Mouse (Mus musculus): ENCODE results near the gene Thbs3. TPM values are rescaled to one million over a fixed set of nuclear protein-coding genes. Genes with fewer than 3 reads are reported as not detected.

Thbs3 gene
- polyA plus RNA-seq, 1 experiment from 2014 or later = 24.2 TPM

DNA sequence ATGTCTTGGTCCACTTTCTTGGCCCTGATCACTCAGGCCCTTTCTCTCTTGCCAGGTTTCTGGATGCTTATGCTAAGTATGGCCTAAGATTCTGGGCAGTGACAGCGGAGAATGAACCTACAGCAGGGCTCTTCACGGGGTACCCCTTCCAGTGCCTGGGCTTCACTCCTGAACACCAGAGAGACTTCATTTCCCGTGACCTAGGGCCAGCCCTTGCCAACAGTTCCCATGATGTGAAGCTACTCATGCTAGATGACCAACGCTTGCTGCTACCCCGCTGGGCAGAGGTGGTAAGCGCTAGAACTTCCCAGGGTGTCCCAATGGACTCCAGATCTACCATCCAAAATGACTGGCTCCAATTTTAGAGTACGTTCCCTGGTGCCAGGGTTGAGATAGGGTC is 8.9 kb upstream of the Thbs3 start:
- no peak overlapping the region for H3K9ac ChIP-seq (replicated peaks; ENCODE audit: low read depth, low read length)
- ATAC-seq (ENCODE audit: insufficient number of reproducible peaks, insufficient read depth, low FRiP score, low read depth) = no peak
- H3K36me3 ChIP-seq (ENCODE audit: control insufficient read depth, insufficient read depth, low read length) = peaks cover 34% of the 10 kb centered on the region
- WGBS = 90% methylated on average over 7 of the region's 7 CpGs
- H3K9me3 ChIP-seq (ENCODE audit: control insufficient read depth, low read depth, low read length) = no peaks in the 10 kb centered on the region
- no peak overlapping the region for H3K4me3 ChIP-seq (ENCODE audit: low read depth, low read length)
- H3K4me2 ChIP-seq (replicated peaks; ENCODE audit: low read depth, low read length) = no peak overlapping the region
- H3K27me3 ChIP-seq (ENCODE audit: control insufficient read depth, insufficient read depth, low read length) = no peaks in the 10 kb centered on the region
- no peaks in the 10 kb centered on the region for H3K4me1 ChIP-seq (ENCODE audit: control insufficient read depth, insufficient read depth, low read length)
- H3K27ac ChIP-seq (ENCODE audit: low read length) = no peak overlapping the region

DNA sequence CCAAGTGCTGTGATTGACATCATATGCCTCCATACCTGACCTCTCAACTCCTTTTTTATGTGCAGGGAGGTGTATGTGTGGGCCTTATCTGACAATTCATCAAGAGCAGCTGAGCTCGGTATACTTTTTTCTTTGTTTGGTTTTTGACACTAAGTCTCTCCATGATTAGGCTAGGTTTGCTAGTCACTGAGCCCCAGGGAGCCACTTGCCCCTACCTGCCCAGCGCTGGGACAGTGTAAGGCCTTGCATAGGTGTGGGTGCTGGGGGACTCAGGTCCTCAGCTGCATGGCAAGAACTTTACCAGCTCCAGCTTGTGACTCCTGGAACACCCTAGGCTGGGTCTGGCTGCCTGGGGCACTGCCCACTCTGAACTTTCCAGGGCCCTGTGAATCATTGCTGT is 8.3 kb upstream of the Thbs3 start:
- H3K4me3 ChIP-seq (ENCODE audit: low read depth, low read length) = no peak overlapping the region
- H3K4me1 ChIP-seq (ENCODE audit: control insufficient read depth, insufficient read depth, low read length) = no peaks in the 10 kb centered on the region
- H3K27me3 ChIP-seq (ENCODE audit: control insufficient read depth, insufficient read depth, low read length) = no peaks in the 10 kb centered on the region
- no peak overlapping the region for H3K4me2 ChIP-seq (replicated peaks; ENCODE audit: low read depth, low read length)
- 80% methylated on average over 2 of the region's 2 CpGs for WGBS
- no peak overlapping the region for H3K9ac ChIP-seq (replicated peaks; ENCODE audit: low read depth, low read length)
- H3K27ac ChIP-seq (ENCODE audit: low read length) = no peak overlapping the region
- peaks cover 34% of the 10 kb centered on the region for H3K36me3 ChIP-seq (ENCODE audit: control insufficient read depth, insufficient read depth, low read length)
- H3K9me3 ChIP-seq (ENCODE audit: control insufficient read depth, low read depth, low read length) = no peaks in the 10 kb centered on the region
- ATAC-seq (ENCODE audit: insufficient number of reproducible peaks, insufficient read depth, low FRiP score, low read depth) = no peak

DNA sequence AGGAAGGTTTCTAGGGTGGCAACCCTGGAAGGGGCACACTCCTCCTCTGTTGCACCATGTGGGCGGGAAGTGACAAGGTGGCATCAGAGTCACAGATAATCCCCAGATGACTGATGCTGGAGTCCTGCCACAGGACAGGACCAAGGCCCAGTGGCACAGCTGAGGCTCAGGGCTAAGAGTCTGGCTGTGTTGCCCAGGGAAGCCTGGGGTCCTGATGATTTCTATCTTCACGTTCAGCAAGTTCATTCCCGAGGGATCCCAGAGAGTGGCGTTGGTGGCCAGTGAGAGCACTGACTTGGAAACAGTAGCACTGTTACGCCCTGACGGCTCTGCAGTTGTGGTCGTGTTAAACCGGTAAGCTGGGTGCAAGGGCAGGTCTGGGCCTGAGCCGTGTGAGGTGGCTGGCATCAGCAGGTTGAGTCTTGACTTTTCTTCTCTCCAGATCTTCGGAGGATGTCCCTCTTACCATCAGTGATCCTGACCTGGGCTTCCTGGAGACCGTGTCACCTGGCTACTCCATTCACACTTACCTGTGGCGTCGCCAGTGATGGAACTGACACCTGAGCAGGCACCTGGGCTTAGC is 6.8 kb upstream of the Thbs3 start:
- peaks cover 5% of the 10 kb centered on the region for H3K4me1 ChIP-seq (ENCODE audit: control insufficient read depth, insufficient read depth, low read length)
- H3K9me3 ChIP-seq (ENCODE audit: control insufficient read depth, low read depth, low read length) = no peaks in the 10 kb centered on the region
- 86% methylated on average over 13 of the region's 13 CpGs for WGBS
- H3K27ac ChIP-seq (ENCODE audit: low read length) = no peak overlapping the region
- no peak overlapping the region for H3K4me3 ChIP-seq (ENCODE audit: low read depth, low read length)
- no peak overlapping the region for H3K4me2 ChIP-seq (replicated peaks; ENCODE audit: low read depth, low read length)
- no peaks in the 10 kb centered on the region for H3K27me3 ChIP-seq (ENCODE audit: control insufficient read depth, insufficient read depth, low read length)
- peaks cover 34% of the 10 kb centered on the region for H3K36me3 ChIP-seq (ENCODE audit: control insufficient read depth, insufficient read depth, low read length)
- ATAC-seq (ENCODE audit: insufficient number of reproducible peaks, insufficient read depth, low FRiP score, low read depth) = no peak
- H3K9ac ChIP-seq (replicated peaks; ENCODE audit: low read depth, low read length) = no peak overlapping the region

DNA sequence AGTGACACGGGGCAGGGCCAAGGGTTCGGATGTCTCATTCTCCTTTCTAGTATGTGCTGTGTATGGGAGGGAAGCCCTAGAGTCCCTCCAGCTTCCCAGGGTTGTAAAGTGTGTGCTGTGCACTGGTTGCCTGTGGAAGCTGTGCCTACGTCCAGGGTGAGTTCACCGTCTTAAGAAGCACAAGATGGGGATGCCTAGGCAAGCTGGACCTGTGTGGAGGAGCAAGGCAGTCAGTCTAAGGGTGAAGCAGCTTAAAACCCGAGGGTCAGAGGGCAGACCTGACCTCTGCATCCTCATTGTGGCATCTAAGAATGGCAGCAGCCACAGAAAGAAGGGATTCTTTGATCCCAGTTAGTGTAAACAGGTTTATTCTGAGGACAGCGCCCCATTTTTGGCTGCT is 6.2 kb upstream of the Thbs3 start:
- ATAC-seq (ENCODE audit: insufficient number of reproducible peaks, insufficient read depth, low FRiP score, low read depth) = no peak

DNA sequence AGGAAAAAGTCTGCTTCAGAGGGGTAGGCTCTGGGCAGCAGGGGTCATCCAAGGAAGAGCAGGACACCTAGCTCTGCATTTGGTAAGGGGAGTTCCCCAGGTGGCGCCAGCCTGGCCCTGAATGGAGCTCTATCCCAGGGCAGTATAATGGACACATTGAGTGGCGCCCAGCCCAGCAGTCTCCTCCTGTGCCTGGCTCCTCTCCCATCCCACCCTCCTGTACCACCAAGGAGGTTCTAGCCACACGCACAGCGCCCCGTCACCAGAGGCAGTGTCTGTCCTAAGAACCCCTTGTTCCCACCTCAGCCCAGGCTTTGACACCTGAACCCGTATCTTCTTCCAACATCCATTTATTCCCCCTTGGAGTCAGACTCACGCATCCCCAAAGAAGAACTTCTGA is 5.2 kb upstream of the Thbs3 start:
- H3K36me3 ChIP-seq (ENCODE audit: control insufficient read depth, insufficient read depth, low read length) = peaks cover 31% of the 10 kb centered on the region
- no peak overlapping the region for H3K9ac ChIP-seq (replicated peaks; ENCODE audit: low read depth, low read length)
- ATAC-seq (ENCODE audit: insufficient number of reproducible peaks, insufficient read depth, low FRiP score, low read depth) = no peak
- peaks cover 6% of the 10 kb centered on the region for H3K4me1 ChIP-seq (ENCODE audit: control insufficient read depth, insufficient read depth, low read length)
- H3K4me3 ChIP-seq (ENCODE audit: low read depth, low read length) = no peak overlapping the region
- no peak overlapping the region for H3K27ac ChIP-seq (ENCODE audit: low read length)
- 90% methylated on average over 7 of the region's 7 CpGs for WGBS
- no peaks in the 10 kb centered on the region for H3K27me3 ChIP-seq (ENCODE audit: control insufficient read depth, insufficient read depth, low read length)
- no peak overlapping the region for H3K4me2 ChIP-seq (replicated peaks; ENCODE audit: low read depth, low read length)
- H3K9me3 ChIP-seq (ENCODE audit: control insufficient read depth, low read depth, low read length) = no peaks in the 10 kb centered on the region

More for the DNA sequence above, 6.2 kb upstream of the Thbs3 start:
- peaks cover 5% of the 10 kb centered on the region for H3K4me1 ChIP-seq (ENCODE audit: control insufficient read depth, insufficient read depth, low read length)
- no peak overlapping the region for H3K4me3 ChIP-seq (ENCODE audit: low read depth, low read length)
- H3K36me3 ChIP-seq (ENCODE audit: control insufficient read depth, insufficient read depth, low read length) = peaks cover 34% of the 10 kb centered on the region
- 88% methylated on average over 6 of the region's 6 CpGs for WGBS
- H3K27ac ChIP-seq (ENCODE audit: low read length) = no peak overlapping the region
- H3K27me3 ChIP-seq (ENCODE audit: control insufficient read depth, insufficient read depth, low read length) = no peaks in the 10 kb centered on the region
- no peaks in the 10 kb centered on the region for H3K9me3 ChIP-seq (ENCODE audit: control insufficient read depth, low read depth, low read length)
- H3K9ac ChIP-seq (replicated peaks; ENCODE audit: low read depth, low read length) = no peak overlapping the region
- H3K4me2 ChIP-seq (replicated peaks; ENCODE audit: low read depth, low read length) = no peak overlapping the region

DNA sequence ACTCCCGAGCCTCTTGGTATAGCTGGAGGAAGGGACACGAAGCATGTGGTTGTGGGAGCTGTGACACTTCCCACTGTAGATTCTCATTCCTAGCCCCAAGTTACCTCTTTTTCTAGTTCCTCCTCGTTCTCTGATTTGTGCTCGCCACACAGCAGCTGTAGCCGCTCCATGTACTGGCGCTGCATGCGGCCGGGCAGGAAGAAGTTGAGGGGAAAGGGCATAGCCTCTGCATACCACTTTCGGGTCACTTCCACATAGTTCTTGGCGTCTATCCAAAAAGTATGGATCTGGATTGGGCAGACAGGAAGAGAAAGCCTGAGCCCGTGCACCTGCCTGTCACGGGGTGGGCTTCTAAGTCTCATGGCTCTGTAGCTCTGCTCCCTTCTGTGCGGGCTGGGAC is 4.8 kb upstream of the Thbs3 start:
- Histone ChIP-seq H3K9me3 (ENCODE audit: control insufficient read depth, low read depth, low read length) (no peaks in the 10 kb centered on the region), H3K4me3 (ENCODE audit: low read depth, low read length) (no peak overlapping the region), H3K27me3 (ENCODE audit: control insufficient read depth, insufficient read depth, low read length) (no peaks in the 10 kb centered on the region), H3K27ac (ENCODE audit: low read length) (no peak overlapping the region), H3K9ac (replicated peaks; ENCODE audit: low read depth, low read length) (no peak overlapping the region), H3K4me1 (ENCODE audit: control insufficient read depth, insufficient read depth, low read length) (peaks cover 8% of the 10 kb centered on the region), H3K36me3 (ENCODE audit: control insufficient read depth, insufficient read depth, low read length) (peaks cover 31% of the 10 kb centered on the region), H3K4me2 (replicated peaks; ENCODE audit: low read depth, low read length) (no peak overlapping the region)
- no peak for ATAC-seq (ENCODE audit: insufficient number of reproducible peaks, insufficient read depth, low FRiP score, low read depth)
- WGBS = 69% methylated on average over 13 of the region's 13 CpGs

DNA sequence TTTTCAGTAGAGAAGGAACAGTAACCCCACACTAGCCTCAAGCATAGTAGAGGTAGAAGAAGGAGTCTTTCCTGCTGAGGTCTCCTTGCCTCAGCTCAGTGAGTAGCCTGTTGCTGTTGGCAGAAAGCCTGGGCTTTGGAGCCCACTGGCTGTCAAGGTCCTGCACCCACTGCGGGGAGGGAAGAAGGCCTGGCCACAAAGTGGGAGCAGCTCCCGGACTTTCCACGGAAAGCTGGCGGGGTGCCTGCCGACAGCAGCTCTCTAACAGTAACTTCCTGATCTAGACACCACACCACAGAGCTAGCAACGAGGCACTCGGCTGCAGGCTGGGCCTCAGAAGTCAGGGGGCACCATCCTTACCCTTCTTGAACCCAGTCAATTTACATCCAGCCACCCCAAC is 4.2 kb upstream of the Thbs3 start:
- no peak overlapping the region for H3K4me3 ChIP-seq (ENCODE audit: low read depth, low read length)
- H3K4me2 ChIP-seq (replicated peaks; ENCODE audit: low read depth, low read length) = no peak overlapping the region
- H3K4me1 ChIP-seq (ENCODE audit: control insufficient read depth, insufficient read depth, low read length) = peaks cover 14% of the 10 kb centered on the region
- WGBS = 76% methylated on average over 7 of the region's 7 CpGs
- no peaks in the 10 kb centered on the region for H3K27me3 ChIP-seq (ENCODE audit: control insufficient read depth, insufficient read depth, low read length)
- no peak overlapping the region for H3K9ac ChIP-seq (replicated peaks; ENCODE audit: low read depth, low read length)
- H3K27ac ChIP-seq (ENCODE audit: low read length) = no peak overlapping the region
- no peaks in the 10 kb centered on the region for H3K9me3 ChIP-seq (ENCODE audit: control insufficient read depth, low read depth, low read length)
- H3K36me3 ChIP-seq (ENCODE audit: control insufficient read depth, insufficient read depth, low read length) = peaks cover 31% of the 10 kb centered on the region
- ATAC-seq (ENCODE audit: insufficient number of reproducible peaks, insufficient read depth, low FRiP score, low read depth) = no peak

DNA sequence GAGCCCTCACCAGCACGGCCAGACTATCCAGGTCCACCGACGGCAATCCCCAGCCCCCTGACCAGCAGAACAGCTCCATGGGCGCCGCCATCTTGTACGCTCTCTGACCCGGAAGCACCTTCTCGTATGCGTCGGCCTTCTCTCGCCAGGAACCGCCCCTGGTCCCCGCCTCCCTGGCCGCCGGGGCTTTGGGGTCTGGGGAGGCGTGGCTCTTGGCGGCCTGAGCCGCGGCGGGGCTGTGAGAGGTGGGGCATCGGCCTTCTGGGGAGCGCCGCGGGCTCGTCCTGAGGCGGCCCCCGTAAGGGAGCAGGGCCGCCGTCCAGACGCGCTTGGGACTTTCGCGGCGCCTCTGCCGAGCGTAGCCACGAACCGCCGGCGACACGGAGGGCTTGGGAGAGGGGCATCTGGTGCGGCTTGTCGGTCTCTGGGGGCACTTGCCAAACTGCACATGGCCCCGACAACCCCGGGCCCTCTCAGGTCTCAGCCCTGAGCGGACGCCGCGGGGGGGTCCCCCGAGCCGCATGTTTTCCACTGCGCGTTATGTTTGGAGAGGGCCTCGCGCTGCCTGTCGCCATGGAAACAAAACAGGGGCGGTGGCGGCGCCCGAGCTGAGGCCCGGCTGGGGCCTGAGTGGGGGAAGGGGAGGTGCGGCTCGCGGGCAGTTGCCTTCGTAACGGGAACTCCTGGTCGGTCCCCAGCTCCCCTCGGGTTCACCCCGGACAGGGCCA is 1.0 kb upstream of the Thbs3 start:
- H3K9ac ChIP-seq (replicated peaks; ENCODE audit: low read depth, low read length) = peak overlapping the region; percentile 71
- no peaks in the 10 kb centered on the region for H3K9me3 ChIP-seq (ENCODE audit: control insufficient read depth, low read depth, low read length)
- no peaks in the 10 kb centered on the region for H3K27me3 ChIP-seq (ENCODE audit: control insufficient read depth, insufficient read depth, low read length)
- peak; percentile 92 for ATAC-seq (ENCODE audit: insufficient number of reproducible peaks, insufficient read depth, low FRiP score, low read depth)
- peak overlapping the region; percentile 70 for H3K4me2 ChIP-seq (replicated peaks; ENCODE audit: low read depth, low read length)
- H3K36me3 ChIP-seq (ENCODE audit: control insufficient read depth, insufficient read depth, low read length) = peaks cover 15% of the 10 kb centered on the region
- WGBS = under 1% methylated on average over 69 of the region's 69 CpGs
- peak overlapping the region; percentile 98 for H3K27ac ChIP-seq (ENCODE audit: low read length)
- H3K4me1 ChIP-seq (ENCODE audit: control insufficient read depth, insufficient read depth, low read length) = peaks cover 15% of the 10 kb centered on the region
- H3K4me3 ChIP-seq (ENCODE audit: low read depth, low read length) = peak overlapping the region; percentile 53

All from stomach, embryonic 14.5 days (tissue).